Mouse (Mus musculus): ENCODE measurements at regions not wholly inside any gene's neighbourhood (a gene's known extent, or its start where the extent isn't known, plus 50 kb on each side); places are given as distances from the start of the nearest gene placed in this dataset.
A peak's percentile ranks its signal among the peaks of the same experiment; 100 is the strongest.

- no peak overlapping the region for H3K4me2 ChIP-seq
- H3K4me3 ChIP-seq (replicated peaks), result no peak overlapping the region
- ATAC-seq (ENCODE audit: insufficient read depth, low FRiP score, low read depth), result no peak
- H3K9ac ChIP-seq, result no peak overlapping the region
- H3K36me3 ChIP-seq, result no peaks in the 10 kb centered on the region
- H3K27me3 ChIP-seq (replicated peaks), result no peaks in the 10 kb centered on the region
- no peaks in the 10 kb centered on the region for H3K9me3 ChIP-seq
- no peak overlapping the region for H3K27ac ChIP-seq
- 0 out of 2 replicates have a peak, but pooled peaks cover 3% of the 10 kb centered on the region for H3K4me1 ChIP-seq
These were observed 227.8 kb upstream of the Atp2b1 start for GRCm38 (mm10) chr10:98686370-98686769.

GRCm38 (mm10) chr10:98691816-98692215 lies 222.4 kb upstream of the Atp2b1 start:
- H3K4me2 ChIP-seq, result no peak overlapping the region
- 65% methylated on average over 5 of the region's 5 CpGs for WGBS
- no peaks in the 10 kb centered on the region for H3K9me3 ChIP-seq
- ATAC-seq (ENCODE audit: insufficient read depth, low FRiP score, low read depth), result no peak
- no peaks in the 10 kb centered on the region for H3K4me1 ChIP-seq
- H3K27ac ChIP-seq, result no peak overlapping the region
- H3K27me3 ChIP-seq (replicated peaks), result no peaks in the 10 kb centered on the region
- H3K9ac ChIP-seq, result no peak overlapping the region
- H3K4me3 ChIP-seq (replicated peaks), result no peak overlapping the region
- H3K36me3 ChIP-seq, result no peaks in the 10 kb centered on the region

- Histone ChIP-seq H3K36me3 (no peaks in the 10 kb centered on the region), H3K9me3 (no peaks in the 10 kb centered on the region), H3K27me3 (replicated peaks) (no peaks in the 10 kb centered on the region), H3K9ac (no peak overlapping the region), H3K4me3 (replicated peaks) (no peak overlapping the region), H3K27ac (no peak overlapping the region), H3K4me2 (no peak overlapping the region), H3K4me1 (no peaks in the 10 kb centered on the region)
- peak; percentile 87 for ATAC-seq (ENCODE audit: insufficient read depth, low FRiP score, low read depth)
- 63% methylated on average over 2 of the region's 2 CpGs for WGBS
These were observed 219.4 kb upstream of the Atp2b1 start for GRCm38 (mm10) chr10:98694690-98695370.

GRCm38 (mm10) chr10:98695371-98695725 lies 218.9 kb upstream of the Atp2b1 start:
- Histone ChIP-seq H3K4me3 (replicated peaks) (no peak overlapping the region), H3K9me3 (no peaks in the 10 kb centered on the region), H3K27me3 (replicated peaks) (no peaks in the 10 kb centered on the region), H3K4me1 (no peaks in the 10 kb centered on the region), H3K27ac (no peak overlapping the region; the same call in 1 of the 2 replicates), H3K9ac (no peak overlapping the region), H3K4me2 (no peak overlapping the region), H3K36me3 (no peaks in the 10 kb centered on the region)
- WGBS, result 61% methylated on average over 2 of the region's 2 CpGs
- no peak for ATAC-seq (ENCODE audit: insufficient read depth, low FRiP score, low read depth)

GRCm38 (mm10) chr10:98697866-98698265 lies 216.3 kb upstream of the Atp2b1 start:
- H3K27ac ChIP-seq, result no peak overlapping the region
- no peak for ATAC-seq (ENCODE audit: insufficient read depth, low FRiP score, low read depth)

GRCm38 (mm10) chr10:98699579-98699978 lies 214.6 kb upstream of the Atp2b1 start:
- no peak overlapping the region for H3K4me2 ChIP-seq
- H3K4me1 ChIP-seq, result no peaks in the 10 kb centered on the region
- no peaks in the 10 kb centered on the region for H3K9me3 ChIP-seq
- no peak overlapping the region for H3K9ac ChIP-seq
- H3K27ac ChIP-seq, result no peak overlapping the region
- no peaks in the 10 kb centered on the region for H3K36me3 ChIP-seq
- WGBS, result 92% methylated on average over 4 of the region's 4 CpGs
- H3K4me3 ChIP-seq (replicated peaks), result no peak overlapping the region
- no peaks in the 10 kb centered on the region for H3K27me3 ChIP-seq (replicated peaks)
- ATAC-seq (ENCODE audit: insufficient read depth, low FRiP score, low read depth), result no peak

More at GRCm38 (mm10) chr10:98697866-98698265, 216.3 kb upstream of the Atp2b1 start:
- no peak overlapping the region for H3K9ac ChIP-seq
- no peak overlapping the region for H3K4me3 ChIP-seq (replicated peaks)
- no peaks in the 10 kb centered on the region for H3K27me3 ChIP-seq (replicated peaks)
- no peaks in the 10 kb centered on the region for H3K36me3 ChIP-seq
- no peaks in the 10 kb centered on the region for H3K4me1 ChIP-seq
- no peak overlapping the region for H3K4me2 ChIP-seq
- 63% methylated on average over 4 of the region's 4 CpGs for WGBS
- no peaks in the 10 kb centered on the region for H3K9me3 ChIP-seq

- H3K4me3 ChIP-seq (replicated peaks), result no peak overlapping the region
- 74% methylated on average over 4 of the region's 4 CpGs for WGBS
- H3K9ac ChIP-seq, result no peak overlapping the region
- no peak for ATAC-seq (ENCODE audit: insufficient read depth, low FRiP score, low read depth)
- no peaks in the 10 kb centered on the region for H3K27me3 ChIP-seq (replicated peaks)
- no peaks in the 10 kb centered on the region for H3K36me3 ChIP-seq
- no peak overlapping the region for H3K4me2 ChIP-seq
- H3K9me3 ChIP-seq, result no peaks in the 10 kb centered on the region
- no peaks in the 10 kb centered on the region for H3K4me1 ChIP-seq
- H3K27ac ChIP-seq, result no peak overlapping the region
These were observed 213.8 kb upstream of the Atp2b1 start for GRCm38 (mm10) chr10:98700407-98700806.

GRCm38 (mm10) chr10:98701285-98701684 lies 212.9 kb upstream of the Atp2b1 start:
- no peak overlapping the region for H3K27ac ChIP-seq
- no peaks in the 10 kb centered on the region for H3K27me3 ChIP-seq (replicated peaks)
- no peak overlapping the region for H3K4me2 ChIP-seq
- H3K36me3 ChIP-seq, result no peaks in the 10 kb centered on the region
- no peaks in the 10 kb centered on the region for H3K4me1 ChIP-seq
- 46% methylated on average over 3 of the region's 3 CpGs for whole genome bisulfite sequencing
- no peak overlapping the region for H3K4me3 ChIP-seq (replicated peaks)
- H3K9ac ChIP-seq, result no peak overlapping the region
- no peak for ATAC-seq (ENCODE audit: insufficient read depth, low FRiP score, low read depth)
- no peaks in the 10 kb centered on the region for H3K9me3 ChIP-seq

- H3K9ac ChIP-seq, result no peak overlapping the region
- H3K4me1 ChIP-seq, result no peaks in the 10 kb centered on the region
- H3K36me3 ChIP-seq, result no peaks in the 10 kb centered on the region
- H3K4me2 ChIP-seq, result no peak overlapping the region
- H3K9me3 ChIP-seq, result no peaks in the 10 kb centered on the region
- no peak for ATAC-seq (ENCODE audit: insufficient read depth, low FRiP score, low read depth)
- H3K27ac ChIP-seq, result no peak overlapping the region
- 89% methylated on average over 5 of the region's 5 CpGs for WGBS
- no peaks in the 10 kb centered on the region for H3K27me3 ChIP-seq (replicated peaks)
- no peak overlapping the region for H3K4me3 ChIP-seq (replicated peaks)
These were observed 211.6 kb upstream of the Atp2b1 start for GRCm38 (mm10) chr10:98702470-98703215.

GRCm38 (mm10) chr10:98703642-98704293 lies 210.4 kb upstream of the Atp2b1 start:
- H3K4me3 ChIP-seq (replicated peaks), result no peak overlapping the region
- H3K9ac ChIP-seq, result no peak overlapping the region
- no peak overlapping the region for H3K4me2 ChIP-seq
- WGBS, result 80% methylated on average over 2 of the region's 2 CpGs
- no peaks in the 10 kb centered on the region for H3K36me3 ChIP-seq
- H3K27ac ChIP-seq, result no peak overlapping the region
- no peaks in the 10 kb centered on the region for H3K4me1 ChIP-seq
- H3K27me3 ChIP-seq (replicated peaks), result no peaks in the 10 kb centered on the region
- no peaks in the 10 kb centered on the region for H3K9me3 ChIP-seq
- no peak for ATAC-seq (ENCODE audit: insufficient read depth, low FRiP score, low read depth)

GRCm38 (mm10) chr10:98704559-98704958 lies 209.6 kb upstream of the Atp2b1 start:
- H3K4me2 ChIP-seq, result no peak overlapping the region
- H3K27me3 ChIP-seq (replicated peaks), result no peaks in the 10 kb centered on the region
- 60% methylated on average over 6 of the region's 6 CpGs for WGBS
- no peaks in the 10 kb centered on the region for H3K4me1 ChIP-seq
- H3K4me3 ChIP-seq (replicated peaks), result no peak overlapping the region
- H3K27ac ChIP-seq, result no peak overlapping the region
- peak; percentile 81 for ATAC-seq (ENCODE audit: insufficient read depth, low FRiP score, low read depth)
- H3K9ac ChIP-seq, result no peak overlapping the region
- H3K9me3 ChIP-seq, result no peaks in the 10 kb centered on the region
- no peaks in the 10 kb centered on the region for H3K36me3 ChIP-seq

- Histone ChIP-seq H3K4me2 (no peak overlapping the region), H3K27me3 (replicated peaks) (no peaks in the 10 kb centered on the region)
- 83% methylated on average over 4 of the region's 4 CpGs for WGBS
These were observed 196.3 kb upstream of the Atp2b1 start for GRCm38 (mm10) chr10:98717856-98718255.

More at GRCm38 (mm10) chr10:98717856-98718255, 196.3 kb upstream of the Atp2b1 start:
- H3K9ac ChIP-seq, result no peak overlapping the region
- H3K9me3 ChIP-seq, result no peaks in the 10 kb centered on the region
- no peaks in the 10 kb centered on the region for H3K4me1 ChIP-seq
- no peaks in the 10 kb centered on the region for H3K36me3 ChIP-seq
- no peak overlapping the region for H3K4me3 ChIP-seq (replicated peaks)
- ATAC-seq (ENCODE audit: insufficient read depth, low FRiP score, low read depth), result no peak
- no peak overlapping the region for H3K27ac ChIP-seq
